Mouse (Mus musculus): Measurements from ENCODE around the gene Rab3c.

The Rab3c gene

GRCm38 (mm10) chr13:110018941-110019743 lies 261.7 kb downstream of the Rab3c start:
- no peak for DNase-seq

DNA sequence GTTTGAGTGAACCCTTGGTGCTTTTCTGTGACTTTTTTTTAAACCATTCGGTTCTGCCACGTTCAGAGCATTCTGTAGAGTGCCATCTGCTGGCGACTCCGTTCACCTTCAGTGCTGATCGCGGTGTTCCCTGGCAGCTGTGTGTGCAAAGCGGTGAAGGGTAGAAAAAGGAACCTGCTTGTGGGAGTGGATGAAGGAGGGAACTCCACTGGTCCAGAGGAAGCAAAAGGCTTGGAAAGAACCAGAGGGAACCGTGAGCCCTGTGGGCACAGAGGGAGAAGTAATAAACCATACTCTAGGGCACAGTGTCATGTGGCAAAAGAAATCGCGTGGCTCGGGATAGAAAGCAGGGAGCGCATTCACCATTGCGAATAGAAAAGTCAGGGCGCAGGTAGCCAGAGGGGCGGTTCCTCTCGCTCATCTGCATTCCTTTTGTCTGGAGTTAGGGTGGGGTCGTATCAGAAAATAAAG lies 262.3 kb downstream of the Rab3c start:
- DNase-seq = peak; percentile 22

DNA sequence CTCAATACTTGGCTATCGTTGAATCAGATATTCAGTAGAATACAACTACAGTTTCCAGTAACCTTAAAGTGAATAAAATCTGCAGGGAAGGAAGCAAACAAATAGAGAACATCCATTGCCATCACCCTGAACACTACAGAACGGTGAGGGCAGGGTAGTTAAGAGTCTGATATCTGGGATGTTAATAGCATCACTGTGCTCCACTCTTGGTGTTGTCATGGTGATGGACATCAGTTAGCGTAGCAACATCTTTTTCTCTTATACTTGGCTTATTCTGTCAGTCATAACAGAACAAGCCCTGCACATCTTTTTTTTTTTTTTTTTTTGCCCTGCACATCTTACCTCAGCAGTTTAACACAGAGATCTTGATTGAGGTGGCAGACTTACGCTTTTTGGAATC lies 268.8 kb downstream of the Rab3c start:
- no peak for DNase-seq

- DNase-seq = no peak
These were observed 269.9 kb downstream of the Rab3c start for GRCm38 (mm10) chr13:110010876-110011275.

DNA sequence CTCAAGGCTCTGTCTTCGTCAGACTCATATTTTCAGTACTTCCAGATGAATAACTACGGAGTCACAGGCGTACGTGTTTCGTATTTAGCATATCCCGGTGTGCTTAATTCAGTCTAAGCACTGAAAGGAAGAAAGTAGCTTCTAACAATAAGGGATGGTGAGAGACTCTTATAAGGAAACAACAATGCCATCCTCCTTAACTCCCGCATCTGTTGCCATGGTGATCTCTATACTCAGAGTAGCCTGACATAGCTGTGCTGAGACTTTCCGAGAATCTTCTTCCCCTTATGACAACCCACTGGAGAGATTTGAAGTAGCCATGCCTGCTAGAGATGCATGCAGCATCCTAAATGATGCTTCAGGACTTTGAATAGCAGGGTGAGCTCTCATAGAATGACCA lies 272.3 kb downstream of the Rab3c start:
- DNase-seq = no peak

GRCm38 (mm10) chr13:110006106-110006781 lies 274.6 kb downstream of the Rab3c start:
- no peak for DNase-seq
